Mouse (Mus musculus) cortical plate, adult 2 months (tissue): ENCODE measurements at regions not wholly inside any gene's neighbourhood (a gene's known extent, or its start where the extent isn't known, plus 50 kb on each side); places are given as distances from the start of the nearest gene placed in this dataset.

Experiments used
- H3K27ac ChIP-seq: fragments of 200-500 bp; 2 replicates; pipeline ENCODE4 v1.5.1; 2012; ENCODE audit warnings: low read length, control low read depth, inconsistent platforms; ENCODE audit not compliant: insufficient read depth
- H3K4me1 ChIP-seq: fragments of 200-500 bp; 2 replicates; pipeline ENCODE4 v1.6.1; 2011; ENCODE audit warnings: low read length; ENCODE audit not compliant: control insufficient read depth, insufficient read depth
- H3K4me3 ChIP-seq: fragments of 200-500 bp; 2 replicates; pipeline ENCODE4 v1.5.1; 2011; ENCODE audit warnings: mild to moderate bottlenecking, low read length, control low read depth; ENCODE audit not compliant: insufficient read depth
- CTCF ChIP-seq: fragments of 200-500 bp; IDR thresholded peaks from 2 replicates; pipeline ENCODE4 v1.5.1; 2011; ENCODE audit warnings: mild to moderate bottlenecking, control low read depth, low read length; ENCODE audit not compliant: insufficient read depth; ENCODE audit errors: extremely low read depth
- POLR2A ChIP-seq: fragments of 200-500 bp; IDR thresholded peaks from 2 replicates; pipeline ENCODE4 v1.6.1; 2011; ENCODE audit warnings: mild to moderate bottlenecking, low read length, control low read depth; ENCODE audit not compliant: insufficient read depth; ENCODE audit errors: extremely low read depth

- H3K27ac ChIP-seq: no peak overlapping the region
- no peaks in the 10 kb centered on the region for H3K4me1 ChIP-seq
- TF ChIP-seq POLR2A (no peak), CTCF (no peak)
- H3K4me3 ChIP-seq: no peak overlapping the region
These were observed 724.7 kb downstream of the Pdcd6ip start for GRCm38 (mm10) chr9:112983353-112983752.

- Histone ChIP-seq H3K4me1 (no peaks in the 10 kb centered on the region), H3K4me3 (no peak overlapping the region), H3K27ac (no peak overlapping the region)
- TF ChIP-seq CTCF (no peak), POLR2A (no peak)
These were observed 715.8 kb upstream of the Arpp21 start for GRCm38 (mm10) chr9:112951567-112951966.

DNA sequence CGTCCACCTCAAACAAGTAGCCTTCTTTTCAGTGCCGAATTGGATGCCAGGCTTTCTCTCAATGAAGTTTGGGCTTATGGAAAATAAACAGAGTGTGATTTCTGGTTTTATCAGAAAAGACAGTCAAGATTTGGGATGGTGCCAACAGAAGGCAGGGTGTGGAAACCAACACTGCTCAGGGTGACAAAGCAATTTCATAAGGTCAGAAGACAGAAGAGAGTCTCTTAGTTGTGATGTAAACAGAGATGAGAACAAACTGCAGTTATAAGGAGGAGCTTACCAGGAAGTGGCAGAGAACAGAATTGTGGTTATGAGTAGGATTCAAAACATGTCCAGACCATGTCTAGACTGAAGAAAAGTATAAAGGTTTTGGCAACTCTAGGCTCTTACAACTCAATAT is 714.3 kb upstream of the Arpp21 start:
- TF ChIP-seq POLR2A (no peak), CTCF (no peak)

DNA sequence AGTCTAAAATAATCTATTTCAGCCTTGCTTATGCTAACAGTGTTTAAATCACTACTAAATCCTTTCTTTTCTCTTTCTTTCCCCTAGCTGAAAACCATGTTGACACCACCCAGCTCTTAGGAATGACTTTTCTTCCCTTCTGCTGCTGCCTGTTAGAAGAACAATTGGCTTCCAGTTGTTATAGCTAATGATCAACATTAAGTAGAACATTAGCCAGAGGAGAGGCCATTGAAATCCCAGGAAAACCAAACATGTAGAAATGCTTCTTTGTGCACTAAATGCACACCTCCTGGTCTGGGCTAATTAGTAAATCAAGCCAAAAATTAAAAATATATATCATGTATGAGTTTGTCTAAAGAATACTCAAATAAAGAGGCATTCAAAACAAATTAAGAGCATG is 703.0 kb upstream of the Arpp21 start:
- no peak for TF ChIP-seq POLR2A
- TF ChIP-seq CTCF: no peak
- H3K4me3 ChIP-seq: no peak overlapping the region
- no peak overlapping the region for H3K27ac ChIP-seq
- no peaks in the 10 kb centered on the region for H3K4me1 ChIP-seq

More for the DNA sequence above, 714.3 kb upstream of the Arpp21 start:
- Histone ChIP-seq H3K27ac (no peak overlapping the region), H3K4me1 (no peaks in the 10 kb centered on the region), H3K4me3 (no peak overlapping the region)

GRCm38 (mm10) chr9:112909311-112910101 is 673.8 kb upstream of the Arpp21 start:
- Histone ChIP-seq H3K4me3 (no peak overlapping the region), H3K27ac (no peak overlapping the region), H3K4me1 (no peaks in the 10 kb centered on the region; the same call in 1 of the 2 replicates)
- TF ChIP-seq POLR2A (no peak), CTCF (no peak)

GRCm38 (mm10) chr9:112905955-112906354 is 670.2 kb upstream of the Arpp21 start:
- no peak for TF ChIP-seq POLR2A
- no peak for TF ChIP-seq CTCF
- no peak overlapping the region for H3K27ac ChIP-seq
- H3K4me1 ChIP-seq: no peaks in the 10 kb centered on the region; the same call in 1 of the 2 replicates
- H3K4me3 ChIP-seq: no peak overlapping the region

DNA sequence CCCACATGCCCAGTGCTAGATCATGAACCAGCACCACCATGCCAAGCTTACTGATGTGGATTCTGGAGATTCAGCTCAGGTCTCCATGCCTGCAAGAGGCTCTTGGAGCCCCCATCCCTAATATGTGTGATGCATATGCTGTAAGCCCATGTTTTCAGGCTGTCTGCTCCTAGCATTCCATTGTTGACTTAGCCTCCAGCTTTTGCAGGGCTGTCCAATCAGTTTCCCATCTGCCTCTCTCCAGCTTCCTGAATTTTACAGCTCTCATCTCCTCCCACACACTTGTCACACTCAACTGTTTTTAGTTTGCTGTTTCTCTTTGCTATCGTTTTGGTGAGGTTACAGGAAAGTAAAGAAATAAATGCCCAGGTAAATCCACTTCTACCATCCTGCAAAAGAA is 629.2 kb upstream of the Arpp21 start:
- no peak for TF ChIP-seq CTCF
- TF ChIP-seq POLR2A: no peak
- H3K4me3 ChIP-seq: no peak overlapping the region
- peak overlapping the region; percentile 16; the same call in 1 of the 2 replicates for H3K27ac ChIP-seq
- peaks cover 9% of the 10 kb centered on the region for H3K4me1 ChIP-seq

GRCm38 (mm10) chr9:112861136-112861535 is 625.4 kb upstream of the Arpp21 start:
- no peak for TF ChIP-seq POLR2A
- no peak for TF ChIP-seq CTCF
- no peak overlapping the region for H3K4me3 ChIP-seq
- no peak overlapping the region for H3K27ac ChIP-seq
- peaks cover 9% of the 10 kb centered on the region for H3K4me1 ChIP-seq

DNA sequence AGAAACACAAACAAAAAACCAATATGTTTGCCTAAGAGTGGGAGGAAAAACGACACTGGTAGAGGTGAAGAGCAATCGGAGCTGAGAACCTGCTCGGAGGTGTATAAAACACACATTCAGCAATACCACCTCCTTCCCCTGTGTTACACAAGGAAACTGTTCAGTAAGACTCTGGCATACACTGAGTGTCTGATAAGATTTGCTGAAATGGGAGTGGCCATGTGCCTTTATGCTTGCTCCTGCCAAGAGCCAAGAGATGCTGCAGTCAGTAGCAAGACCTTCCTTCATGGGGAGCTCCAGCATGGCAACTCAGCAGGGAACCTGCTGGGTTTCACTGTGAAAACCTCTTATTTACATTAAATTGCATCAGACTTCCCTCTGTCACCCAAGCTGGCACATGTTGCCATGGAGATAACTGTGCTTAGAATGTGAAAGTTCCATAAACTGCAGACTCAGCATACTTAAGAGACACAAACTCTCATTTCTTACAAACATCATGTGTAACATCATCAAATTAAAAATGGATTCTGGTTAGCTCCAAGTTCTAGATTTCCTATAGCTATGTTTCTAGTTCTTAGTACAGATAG is 624.7 kb upstream of the Arpp21 start:
- TF ChIP-seq POLR2A (no peak), CTCF (no peak)
- H3K27ac ChIP-seq: 0 out of 2 replicates have a peak overlapping the region, but pooled peaks have one; percentile 42
- H3K4me1 ChIP-seq: peaks cover 9% of the 10 kb centered on the region
- H3K4me3 ChIP-seq: no peak overlapping the region

- TF ChIP-seq POLR2A (no peak), CTCF (no peak)
- H3K4me1 ChIP-seq: no peaks in the 10 kb centered on the region
- no peak overlapping the region for H3K4me3 ChIP-seq
- no peak overlapping the region for H3K27ac ChIP-seq
These were observed 605.7 kb upstream of the Arpp21 start for GRCm38 (mm10) chr9:112841473-112841872.
